Mouse (Mus musculus) gastrocnemius, adult 8-10 months (tissue): Measurements from ENCODE around the gene Nacad. TPM values are rescaled to one million over a fixed set of nuclear protein-coding genes. Genes with fewer than 3 reads are reported as not detected.

Experiments used
- DNase-seq, 2 experiments: peaks; one replicate each; pipeline ENCODE4 v3.0.0; 2022; ENCODE audit warnings: low spot score in 2 of 2
- total RNA-seq, 4 experiments: library from RNA; stranded (reverse); gene quantifications; 2 replicates each; pipeline ENCODE4 v1.2.4; 2022

Nacad gene
- total RNA-seq, 4 experiments from 2014 or later, result 0.08 to 0.22 (median 0.15) TPM

DNA sequence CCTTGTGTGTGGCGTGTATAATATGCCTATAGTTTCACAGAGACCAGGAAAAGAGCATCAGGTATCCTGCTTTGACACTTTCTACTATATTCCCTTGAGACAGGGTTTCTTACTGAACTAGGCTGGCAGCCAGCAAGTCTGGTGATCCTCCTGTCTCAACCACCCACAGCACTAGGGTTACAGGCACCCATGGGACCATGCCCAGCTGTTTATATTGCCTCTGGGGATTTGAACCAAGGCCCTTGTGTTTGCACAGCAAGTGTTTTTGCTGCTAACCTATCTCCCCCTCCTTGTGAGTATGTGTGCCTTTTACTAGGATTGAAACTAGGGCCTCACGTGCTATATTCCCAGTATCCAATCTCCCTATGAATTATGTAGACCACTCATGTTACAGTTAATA is 24.3 kb downstream of the Nacad start:
- no peak for DNase-seq

DNA sequence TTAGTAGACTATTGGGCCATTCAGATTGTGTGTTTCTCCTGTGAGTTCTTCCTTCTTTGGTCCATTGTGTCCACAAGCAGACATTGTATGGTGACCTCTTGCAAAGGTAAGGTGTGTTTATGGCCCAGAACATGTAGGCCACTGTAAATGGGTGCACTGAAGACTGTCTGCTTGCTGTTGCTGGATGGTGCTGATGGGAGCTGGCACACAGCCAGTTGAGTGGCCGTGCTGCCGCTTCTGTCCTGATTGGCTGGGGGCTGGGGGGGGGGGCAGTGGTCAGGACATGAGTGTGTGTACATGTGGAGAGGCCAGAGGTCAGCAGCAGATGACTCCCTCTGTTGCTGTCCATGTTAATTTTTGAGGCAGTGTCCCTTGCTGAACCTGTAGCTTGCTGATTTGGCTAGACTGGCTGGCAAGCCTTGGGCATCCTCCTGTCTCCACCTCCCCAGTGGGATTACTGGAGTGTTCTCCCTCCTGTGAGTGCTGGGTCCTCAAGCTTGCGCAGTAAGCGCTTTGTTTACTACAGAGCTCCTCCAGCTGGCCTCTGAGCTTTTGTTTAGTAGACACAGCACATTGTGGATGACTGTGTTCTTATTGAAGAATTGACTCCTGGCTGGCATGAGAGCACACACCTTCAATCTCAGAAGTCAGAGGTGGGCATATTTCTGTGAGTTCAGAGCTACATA is 25.6 kb downstream of the Nacad start:
- no peak for DNase-seq

DNA sequence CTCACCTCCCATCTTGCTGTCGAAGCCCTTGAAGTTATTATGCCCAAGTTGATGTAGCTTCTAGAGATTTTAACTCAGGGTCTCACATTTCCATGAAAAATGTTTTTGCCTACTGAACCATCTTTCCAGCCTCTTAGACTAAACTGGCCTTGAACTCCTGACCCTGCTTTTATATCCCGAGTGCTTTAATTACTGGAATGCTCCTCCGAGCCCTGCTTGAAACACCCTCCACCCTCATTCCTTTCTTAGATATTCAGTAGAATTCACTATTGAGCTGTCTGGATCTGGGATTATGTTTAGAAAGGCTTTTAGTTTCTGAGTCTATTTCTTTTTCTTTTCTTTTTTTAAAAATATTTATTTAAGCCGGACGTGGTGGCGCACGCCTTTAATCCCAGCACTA is 26.5 kb downstream of the Nacad start:
- DNase-seq, result no peak

DNA sequence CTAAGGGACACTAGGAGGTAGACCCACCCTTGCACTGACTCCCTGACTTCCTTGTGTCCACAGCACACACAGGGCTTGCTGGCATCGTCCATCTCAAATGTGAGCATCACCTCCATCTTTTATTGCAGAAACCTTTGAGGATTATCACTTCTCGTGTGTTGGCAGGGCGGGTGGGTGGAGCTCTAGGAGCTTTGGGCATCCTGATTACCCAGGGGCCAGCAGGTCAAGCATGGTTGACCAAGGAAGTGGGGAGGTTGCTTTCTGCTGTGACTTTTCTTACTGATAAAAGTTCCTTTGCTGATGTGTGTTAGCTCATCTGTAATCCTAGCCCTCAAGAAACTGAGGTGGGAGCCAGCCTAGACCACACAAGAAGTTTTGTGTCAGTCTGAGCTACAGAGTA is 29.7 kb downstream of the Nacad start:
- no peak for DNase-seq

DNA sequence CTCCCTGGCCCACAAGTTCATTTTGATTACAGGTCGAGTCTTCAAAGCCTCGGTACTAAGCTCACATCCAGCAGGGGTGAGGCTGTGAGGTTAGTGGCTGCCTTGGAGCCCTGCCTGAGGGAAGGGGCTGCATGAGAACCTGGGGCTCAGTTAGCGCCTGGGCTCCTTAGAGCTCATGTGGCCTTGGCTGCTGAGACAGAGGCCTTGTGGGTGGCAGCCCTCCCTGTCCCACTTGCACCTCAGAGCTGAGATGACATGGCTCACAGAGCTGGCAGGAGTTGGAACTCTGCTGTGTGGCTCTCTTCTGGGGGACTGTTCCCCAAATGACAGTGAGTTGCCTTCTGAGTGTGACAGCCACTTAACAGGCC is 36.5 kb downstream of the Nacad start:
- DNase-seq, result no peak

DNA sequence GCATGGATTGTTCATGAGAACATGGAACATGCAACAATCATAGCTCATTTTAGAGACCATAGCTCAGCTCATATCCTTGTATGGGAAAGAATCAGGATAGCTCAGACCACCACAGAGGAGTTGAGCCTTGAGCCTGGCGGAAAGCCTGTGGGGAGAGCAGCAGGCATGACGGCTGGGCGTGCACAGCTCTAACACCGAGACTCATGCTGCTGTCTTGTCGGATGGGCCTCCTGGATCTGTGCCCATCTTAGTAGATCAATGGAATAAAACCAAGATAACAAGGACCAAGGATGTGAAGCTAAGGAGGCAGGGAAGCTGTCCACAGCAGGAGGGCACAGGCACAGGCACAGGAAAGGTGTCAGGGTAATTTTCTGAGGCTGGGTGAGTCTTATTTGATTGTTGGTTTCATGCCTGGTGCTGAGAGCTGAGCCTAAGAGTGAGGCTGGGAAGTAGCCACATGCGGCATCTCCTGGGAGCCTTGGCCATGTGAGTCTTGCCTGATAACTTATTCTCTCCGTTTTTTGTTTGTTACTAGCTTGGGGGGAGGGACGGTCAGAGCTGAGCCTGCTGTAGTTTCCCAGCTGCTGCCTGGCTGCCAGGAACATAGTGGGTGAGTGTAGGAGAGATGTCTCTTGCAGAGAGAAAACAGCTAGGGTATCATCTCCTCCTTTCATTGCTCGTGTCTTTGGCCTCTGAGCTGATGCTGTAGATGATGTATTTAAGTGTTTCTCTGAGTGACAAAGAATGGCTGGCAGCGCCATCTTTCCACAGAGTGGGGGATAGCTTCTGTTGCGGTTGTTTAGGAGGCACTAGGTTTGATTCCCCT is 37.1 kb downstream of the Nacad start:
- DNase-seq, result peak in 1 of 2 experiments; percentile 19

DNA sequence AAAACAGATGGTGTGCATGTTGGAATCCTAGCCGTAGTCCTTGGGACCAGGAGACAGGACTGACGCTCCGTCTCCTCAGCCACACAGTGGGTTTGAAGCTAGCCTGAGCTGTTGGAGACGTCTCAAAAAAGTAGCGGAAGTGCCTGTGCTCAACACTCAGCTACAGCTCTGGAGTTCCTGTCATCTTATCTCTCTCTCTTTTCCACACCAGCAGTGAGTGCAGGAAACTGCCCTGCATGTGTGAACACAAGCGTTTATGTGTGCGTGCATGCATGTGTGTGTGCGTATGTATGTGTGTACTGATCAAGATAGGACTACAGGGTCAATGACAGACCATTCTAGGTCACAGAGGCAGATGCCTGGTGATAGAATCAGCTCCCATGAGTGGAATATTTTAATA is 37.9 kb downstream of the Nacad start:
- no peak for DNase-seq

DNA sequence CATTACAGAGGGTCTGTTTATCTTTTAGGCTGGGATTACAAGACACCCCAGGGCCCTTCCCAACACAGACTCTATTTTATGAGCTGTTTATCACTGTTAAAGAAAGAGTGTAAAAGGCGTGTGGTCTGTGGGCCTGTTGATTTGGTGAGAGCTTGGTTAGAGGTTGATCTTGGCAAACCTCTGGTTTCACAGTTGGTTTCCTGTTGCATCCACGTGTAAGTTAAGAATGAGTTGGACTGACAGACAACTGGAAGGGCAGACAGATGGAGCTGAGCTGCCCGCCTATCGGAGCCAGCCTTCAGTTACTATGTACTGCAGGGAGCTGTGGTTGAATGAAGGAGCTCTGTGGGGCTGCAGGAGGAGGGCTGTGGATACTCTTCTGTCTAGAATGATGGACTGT is 39.4 kb downstream of the Nacad start:
- DNase-seq, result no peak

DNA sequence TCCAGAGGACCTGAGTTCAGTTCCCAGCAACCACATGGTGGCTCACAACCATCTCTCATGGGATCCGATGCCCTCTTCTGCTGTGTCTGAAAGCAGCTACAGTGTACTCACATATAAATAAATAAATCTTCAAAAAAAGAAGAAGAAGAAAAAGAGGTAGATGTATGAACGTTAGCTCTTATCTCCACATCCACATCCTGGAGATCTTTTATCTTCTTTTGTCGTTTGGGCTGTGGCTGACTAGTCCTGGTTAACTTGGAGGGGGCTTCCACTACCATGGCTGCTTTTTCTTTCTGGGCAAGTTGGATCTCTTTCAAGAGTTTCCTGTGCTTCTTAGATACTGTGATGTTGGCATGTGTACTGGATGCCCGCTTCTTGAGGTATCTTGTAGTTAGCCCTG is 42.7 kb downstream of the Nacad start:
- no peak for DNase-seq

DNA sequence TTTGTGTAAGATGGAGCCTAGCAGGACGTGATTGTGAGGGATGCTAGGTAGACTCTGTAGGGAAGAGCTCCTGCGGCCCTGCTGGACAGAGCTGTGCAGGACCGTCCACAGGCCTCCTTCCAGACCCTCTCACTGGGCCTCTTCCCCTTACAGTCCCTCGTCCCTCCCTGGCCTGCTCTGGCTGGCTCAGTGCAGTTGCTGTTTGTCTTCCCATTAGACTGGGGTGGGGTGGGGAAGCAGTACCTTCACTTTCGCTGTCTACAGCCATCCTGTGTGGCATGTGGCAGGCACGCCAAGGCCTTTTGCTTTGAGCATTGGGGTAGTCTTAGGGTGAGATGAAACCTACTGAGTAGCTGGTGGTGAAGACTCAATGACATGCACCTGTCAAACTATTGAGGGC is 43.5 kb downstream of the Nacad start:
- DNase-seq, result no peak

DNA sequence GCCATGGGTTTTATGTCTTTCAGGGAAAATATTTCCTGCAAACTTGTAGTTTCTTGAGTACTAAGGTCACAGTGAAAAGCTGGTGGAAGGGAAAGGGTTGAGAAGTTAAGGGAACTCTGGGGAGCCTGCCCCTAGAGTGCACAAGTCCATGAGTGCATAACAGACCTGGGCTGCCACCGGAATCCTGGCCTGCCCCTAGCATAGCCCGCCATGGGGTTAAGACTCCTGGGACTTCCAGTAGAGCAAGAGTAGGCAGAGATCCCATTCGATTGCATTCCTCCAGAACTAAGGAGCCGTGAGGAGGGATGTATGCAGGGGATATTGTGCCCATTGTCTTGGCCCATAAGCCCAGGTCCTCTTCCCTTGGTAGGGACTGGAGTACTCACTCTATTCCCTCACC is 44.4 kb downstream of the Nacad start:
- DNase-seq, result no peak

DNA sequence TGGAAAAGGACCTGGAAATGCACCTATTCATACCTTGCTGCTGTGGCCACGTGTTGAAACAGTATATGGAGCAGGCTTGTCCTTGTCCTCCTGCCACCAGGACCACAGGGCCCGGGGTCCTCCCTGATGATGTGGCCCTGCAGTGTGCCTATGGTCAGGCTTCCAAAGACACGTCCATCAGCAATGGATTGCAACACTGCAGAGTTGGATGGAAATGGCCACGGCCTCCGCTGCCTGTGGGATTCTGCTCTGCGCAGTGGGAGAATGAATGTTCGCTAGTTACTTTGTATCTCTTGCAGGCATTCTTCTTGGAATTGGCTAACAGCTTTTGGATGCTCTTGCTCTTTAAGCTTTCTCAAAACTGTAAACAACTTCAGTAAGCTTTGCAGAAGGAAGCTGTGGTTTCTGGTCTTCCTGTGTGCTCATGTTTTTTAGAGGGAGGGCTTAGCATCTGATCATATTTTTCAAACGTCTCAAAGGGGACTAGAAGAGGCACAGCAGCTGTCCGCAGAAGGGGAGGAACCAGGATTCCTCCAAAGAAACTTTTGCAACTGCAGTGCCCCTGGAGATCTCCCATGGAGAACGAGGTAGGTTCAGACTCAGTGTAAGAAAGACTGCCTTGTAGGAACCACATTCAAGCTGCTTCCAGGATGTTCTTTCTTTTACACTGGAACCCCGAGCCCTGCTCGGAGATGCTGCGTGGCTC is 45.0 kb downstream of the Nacad start:
- no peak for DNase-seq

DNA sequence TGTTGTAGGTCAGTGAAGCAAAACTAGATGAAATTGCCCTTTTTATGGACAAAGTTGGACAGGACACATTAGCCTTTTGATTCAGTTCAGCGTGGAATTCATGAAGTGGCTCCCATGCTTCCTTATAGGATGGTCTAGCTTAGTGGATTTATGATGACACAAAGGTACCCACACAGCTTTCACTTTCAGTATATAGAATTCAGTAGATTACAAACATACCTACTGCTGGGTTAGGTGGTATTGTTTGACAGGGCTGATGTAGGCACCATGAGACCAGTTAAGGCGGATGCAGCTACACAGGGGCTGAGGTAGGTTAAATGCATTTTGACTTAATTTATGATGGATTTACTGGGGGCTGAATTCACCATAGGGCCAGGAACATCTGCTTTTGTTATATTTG is 45.9 kb downstream of the Nacad start:
- DNase-seq, result no peak

DNA sequence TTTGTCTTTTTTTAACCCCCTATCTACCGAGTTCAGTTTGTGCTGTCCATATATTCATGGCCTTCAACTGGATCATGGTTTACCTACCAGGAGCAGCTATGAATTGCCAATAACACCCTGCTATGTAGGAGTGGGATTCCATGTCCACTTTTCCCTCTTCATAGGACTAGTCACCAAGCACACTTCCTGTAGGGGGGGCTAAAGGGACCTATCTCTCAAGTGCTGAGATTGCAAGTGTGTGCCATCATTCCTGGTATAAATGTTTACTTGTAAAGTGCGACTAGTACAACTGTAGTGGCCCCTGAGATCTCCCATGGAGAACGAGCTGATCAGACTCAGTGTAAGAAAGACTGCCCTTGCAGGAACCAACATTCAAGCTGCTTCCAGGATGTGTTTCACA is 47.6 kb downstream of the Nacad start:
- no peak for DNase-seq

DNA sequence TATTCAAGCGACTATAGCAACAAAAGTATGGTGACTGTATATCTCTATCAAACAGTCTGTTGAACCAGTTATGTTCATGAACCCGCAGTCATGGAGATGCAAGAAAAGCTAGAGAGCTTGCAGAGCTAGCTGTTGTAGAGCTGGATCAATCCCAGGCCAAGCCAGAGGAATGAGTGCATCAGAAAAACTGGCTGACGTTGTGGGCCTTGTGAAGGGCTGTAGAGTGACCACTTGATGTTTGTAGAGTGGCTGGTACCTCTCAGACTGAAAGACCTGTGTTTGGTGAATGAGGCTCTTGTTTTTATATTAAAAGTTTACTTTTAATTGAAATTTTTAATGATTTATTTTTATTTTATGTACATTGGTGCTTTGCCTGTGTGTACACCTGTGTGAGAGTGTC is 55.7 kb downstream of the Nacad start:
- no peak for DNase-seq

DNA sequence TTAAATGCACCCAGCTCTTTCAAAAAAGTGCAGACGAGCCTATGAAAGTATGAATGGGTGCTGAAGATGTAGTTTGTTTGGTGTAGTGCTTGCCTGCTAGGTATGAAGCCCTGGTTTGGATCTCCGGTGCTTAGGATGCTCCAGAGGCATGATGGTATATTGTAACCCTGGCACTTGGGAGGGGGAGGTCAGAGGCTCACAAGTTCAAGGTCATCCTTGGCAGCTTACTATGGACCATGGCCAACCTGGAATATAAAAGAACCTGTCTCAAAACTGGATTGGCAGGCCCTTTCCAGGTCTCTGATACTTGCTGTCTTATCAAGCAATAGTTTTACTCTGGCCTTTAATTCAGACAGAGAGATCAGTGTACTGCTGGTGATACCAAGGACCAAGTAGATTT is 56.1 kb downstream of the Nacad start:
- no peak for DNase-seq

Other genes starting within 250 kb of the Nacad start
- 10 to 100 TPM; 50.7 to 65.8 (median 53.6) TPM for gene Zmiz2, start 217.0 kb downstream of the Nacad start, total RNA-seq
- 100 to 1,000 TPM; 189 to 256 (median 213) TPM for gene Ppia, start 190.6 kb downstream of the Nacad start, total RNA-seq
- gene H2afv, start 161.6 kb downstream of the Nacad start, total RNA-seq, result 10 to 100 TPM; 47.7 to 58.3 (median 56.0) TPM
- gene Purb, start 130.1 kb downstream of the Nacad start, total RNA-seq, result 10 to 100 TPM; 19.1 to 24.8 (median 19.7) TPM
- under 1 TPM in 3 of 4 experiments, not detected in 1; 0.17 to 0.88 (median 0.61) TPM for gene Myo1g, start 85.1 kb downstream of the Nacad start, total RNA-seq
- 10 to 100 TPM; 21.1 to 33.3 (median 27.3) TPM for gene Ccm2, start 59.2 kb downstream of the Nacad start, total RNA-seq
- 10 to 100 TPM; 53.8 to 63.0 (median 61.0) TPM for gene Tbrg4, start 20.0 kb upstream of the Nacad start, total RNA-seq
- gene Wap, start 32.6 kb upstream of the Nacad start, total RNA-seq, result not detected
- 1 to 10 TPM in 1 of 4 experiments, under 1 TPM in 3; 0.54 to 1.5 (median 0.69) TPM for gene Ramp3, start 52.5 kb upstream of the Nacad start, total RNA-seq
- gene Gm11983, start 231.6 kb upstream of the Nacad start, total RNA-seq, result not detected